Mouse (Mus musculus): ENCODE data around the gene Hnrnph3. TPM values are rescaled to one million over a fixed set of nuclear protein-coding genes. Genes with fewer than 3 reads are reported as not detected.

Hnrnph3 gene
- polyA plus RNA-seq, 1 experiment from 2014 or later = 95.6 TPM

- Histone ChIP-seq H3K36me3 (ENCODE audit: control insufficient read depth, insufficient read depth, low read length) (peaks cover 23% of the 10 kb centered on the region), H3K4me2 (ENCODE audit: low read depth, low read length) (no peak overlapping the region), H3K9me3 (ENCODE audit: control insufficient read depth, low read length) (no peaks in the 10 kb centered on the region), H3K4me1 (ENCODE audit: control insufficient read depth, insufficient read depth, low read length) (peaks cover 10% of the 10 kb centered on the region; the same call in 1 of the 2 replicates), H3K27me3 (ENCODE audit: control insufficient read depth, insufficient read depth, low read length) (no peaks in the 10 kb centered on the region), H3K9ac (replicated peaks; ENCODE audit: low read depth, low read length) (no peak overlapping the region), H3K27ac (ENCODE audit: low read depth, low read length) (no peak overlapping the region), H3K4me3 (ENCODE audit: low read depth, low read length) (no peak overlapping the region)
- 94% methylated on average over 11 of the region's 11 CpGs for WGBS
- ATAC-seq (ENCODE audit: low read depth) = no peak
Measured at GRCm38 (mm10) chr10:62984072-62984471, 39.9 kb downstream of the Hnrnph3 start.

GRCm38 (mm10) chr10:62980039-62980954, 43.7 kb downstream of the Hnrnph3 start, which contains the start of gene Rufy2:
Rufy2 (plus strand) TSS chr10:62980223.
- under 1% methylated on average over 73 of the region's 77 CpGs for WGBS
- peak; percentile 94 for ATAC-seq (ENCODE audit: low read depth)
- Histone ChIP-seq H3K27ac (ENCODE audit: low read depth, low read length) (peak within 1 kb of the TSS; percentile 82), H3K4me2 (ENCODE audit: low read depth, low read length) (peak within 1 kb of the TSS; percentile 61), H3K4me3 (ENCODE audit: low read depth, low read length) (peak within 1 kb of the TSS; percentile 77), H3K9me3 (ENCODE audit: control insufficient read depth, low read length) (no peaks in the 10 kb centered on the region), H3K27me3 (ENCODE audit: control insufficient read depth, insufficient read depth, low read length) (no peaks in the 10 kb centered on the region), H3K4me1 (ENCODE audit: control insufficient read depth, insufficient read depth, low read length) (peaks cover 10% of the 10 kb centered on the region; the same call in 1 of the 2 replicates), H3K9ac (replicated peaks; ENCODE audit: low read depth, low read length) (peak within 1 kb of the TSS; percentile 97), H3K36me3 (ENCODE audit: control insufficient read depth, insufficient read depth, low read length) (peaks cover 15% of the 10 kb centered on the region)

GRCm38 (mm10) chr10:62979667-62980038, 44.4 kb downstream of the Hnrnph3 start:
- WGBS = 9% methylated on average over 10 of the region's 10 CpGs
- Histone ChIP-seq H3K4me1 (ENCODE audit: control insufficient read depth, insufficient read depth, low read length) (peaks cover 10% of the 10 kb centered on the region; the same call in 1 of the 2 replicates), H3K27ac (ENCODE audit: low read depth, low read length) (peak overlapping the region; percentile 82; the same call in 1 of the 2 replicates), H3K9me3 (ENCODE audit: control insufficient read depth, low read length) (no peaks in the 10 kb centered on the region), H3K9ac (replicated peaks; ENCODE audit: low read depth, low read length) (peak overlapping the region; percentile 97), H3K4me2 (ENCODE audit: low read depth, low read length) (peak overlapping the region; percentile 55), H3K36me3 (ENCODE audit: control insufficient read depth, insufficient read depth, low read length) (peaks cover 9% of the 10 kb centered on the region), H3K4me3 (ENCODE audit: low read depth, low read length) (peak overlapping the region; percentile 77), H3K27me3 (ENCODE audit: control insufficient read depth, insufficient read depth, low read length) (no peaks in the 10 kb centered on the region)
- no peak; the same call in 1 of the 2 replicates for ATAC-seq (ENCODE audit: low read depth)

DNA sequence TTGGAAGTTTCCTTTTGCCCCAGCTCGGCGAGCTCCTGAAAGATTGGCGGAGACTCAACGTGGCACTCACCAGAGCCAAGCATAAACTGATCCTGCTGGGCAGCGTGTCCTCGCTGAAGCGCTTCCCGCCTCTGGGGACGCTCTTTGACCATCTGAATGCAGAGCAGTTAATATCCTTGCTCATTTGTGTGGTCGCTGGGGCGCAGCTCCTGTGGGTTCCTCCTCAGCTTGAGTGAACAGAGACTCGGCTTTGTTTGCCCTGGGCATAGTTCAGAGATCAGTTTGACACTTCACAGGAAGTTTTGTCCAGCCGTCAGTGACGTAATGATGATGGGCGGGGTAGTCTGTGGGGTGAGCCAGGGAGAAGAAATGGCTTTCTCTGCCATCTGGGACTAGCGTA, 52.2 kb downstream of the Hnrnph3 start:
- H3K4me3 ChIP-seq (ENCODE audit: low read depth, low read length) = no peak overlapping the region
- no peaks in the 10 kb centered on the region for H3K9me3 ChIP-seq (ENCODE audit: control insufficient read depth, low read length)
- no peak for ATAC-seq (ENCODE audit: low read depth)
- H3K27me3 ChIP-seq (ENCODE audit: control insufficient read depth, insufficient read depth, low read length) = no peaks in the 10 kb centered on the region
- no peak overlapping the region for H3K9ac ChIP-seq (replicated peaks; ENCODE audit: low read depth, low read length)
- H3K36me3 ChIP-seq (ENCODE audit: control insufficient read depth, insufficient read depth, low read length) = 0 out of 2 replicates have a peak, but pooled peaks cover 9% of the 10 kb centered on the region
- WGBS = 72% methylated on average over 16 of the region's 16 CpGs
- no peak overlapping the region for H3K27ac ChIP-seq (ENCODE audit: low read depth, low read length)
- H3K4me2 ChIP-seq (ENCODE audit: low read depth, low read length) = no peak overlapping the region
- no peaks in the 10 kb centered on the region for H3K4me1 ChIP-seq (ENCODE audit: control insufficient read depth, insufficient read depth, low read length)

GRCm38 (mm10) chr10:62966291-62966690, 57.7 kb downstream of the Hnrnph3 start:
- Histone ChIP-seq H3K27me3 (ENCODE audit: control insufficient read depth, insufficient read depth, low read length) (no peaks in the 10 kb centered on the region), H3K9ac (replicated peaks; ENCODE audit: low read depth, low read length) (no peak overlapping the region), H3K4me1 (ENCODE audit: control insufficient read depth, insufficient read depth, low read length) (no peaks in the 10 kb centered on the region), H3K4me2 (ENCODE audit: low read depth, low read length) (no peak overlapping the region), H3K9me3 (ENCODE audit: control insufficient read depth, low read length) (no peaks in the 10 kb centered on the region), H3K27ac (ENCODE audit: low read depth, low read length) (no peak overlapping the region), H3K36me3 (ENCODE audit: control insufficient read depth, insufficient read depth, low read length) (peaks cover 23% of the 10 kb centered on the region), H3K4me3 (ENCODE audit: low read depth, low read length) (no peak overlapping the region)
- no peak for ATAC-seq (ENCODE audit: low read depth)
- WGBS = 97% methylated on average over 15 of the region's 15 CpGs

DNA sequence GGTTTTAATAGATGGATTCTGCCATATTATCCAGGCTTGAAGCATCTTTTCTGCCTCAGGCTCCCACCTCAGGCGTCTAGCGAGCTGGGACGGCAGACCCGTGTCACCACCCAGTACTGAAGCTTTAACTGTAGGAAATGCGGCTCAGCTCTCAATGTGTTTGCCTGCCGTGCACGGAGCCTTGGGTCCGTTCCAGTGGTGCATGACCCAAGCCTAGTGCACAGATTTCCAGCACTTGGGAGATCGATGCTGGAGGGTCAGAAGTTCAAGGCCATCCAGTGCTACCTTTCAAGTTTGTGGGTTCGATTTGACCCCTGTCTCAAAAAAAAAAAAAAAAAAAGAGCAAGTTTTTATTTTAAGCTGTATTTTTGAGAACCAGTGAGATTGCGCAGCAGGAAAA, 58.2 kb downstream of the Hnrnph3 start:
- Histone ChIP-seq H3K27me3 (ENCODE audit: control insufficient read depth, insufficient read depth, low read length) (no peaks in the 10 kb centered on the region), H3K4me2 (ENCODE audit: low read depth, low read length) (no peak overlapping the region), H3K4me1 (ENCODE audit: control insufficient read depth, insufficient read depth, low read length) (no peaks in the 10 kb centered on the region), H3K9ac (replicated peaks; ENCODE audit: low read depth, low read length) (no peak overlapping the region), H3K27ac (ENCODE audit: low read depth, low read length) (no peak overlapping the region), H3K36me3 (ENCODE audit: control insufficient read depth, insufficient read depth, low read length) (peaks cover 25% of the 10 kb centered on the region), H3K9me3 (ENCODE audit: control insufficient read depth, low read length) (no peaks in the 10 kb centered on the region), H3K4me3 (ENCODE audit: low read depth, low read length) (no peak overlapping the region)
- ATAC-seq (ENCODE audit: low read depth) = no peak
- WGBS = 94% methylated on average over 11 of the region's 11 CpGs

Other genes with a start within 250 kb of the Hnrnph3 start
- gene Ccar1, start 231.9 kb downstream of the Hnrnph3 start, polyA plus RNA-seq (2014; fragmentation: Nextera tagmentation; extraction: Ambion mirVana) = 110 TPM in 2 replicates
- gene Tet1, start 115.2 kb downstream of the Hnrnph3 start, polyA plus RNA-seq (2014; fragmentation: Nextera tagmentation; extraction: Ambion mirVana) = 47.9 and 52.2 TPM in 2 replicates
- gene Slc25a16, start 103.6 kb downstream of the Hnrnph3 start, polyA plus RNA-seq (2014; fragmentation: Nextera tagmentation; extraction: Ambion mirVana) = 18.3 and 19.3 TPM in 2 replicates
- gene Dna2, start 77.2 kb downstream of the Hnrnph3 start, polyA plus RNA-seq (2014; fragmentation: Nextera tagmentation; extraction: Ambion mirVana) = 4.8 and 5.1 TPM in 2 replicates
- gene Rufy2, start 44.0 kb downstream of the Hnrnph3 start, polyA plus RNA-seq (2014; fragmentation: Nextera tagmentation; extraction: Ambion mirVana) = 63.2 and 73.0 TPM in 2 replicates
- 0.70 and 0.73 TPM in 2 replicates for gene Pbld2, start 98 bp upstream of the Hnrnph3 start, polyA plus RNA-seq (2014; fragmentation: Nextera tagmentation; extraction: Ambion mirVana)
- 0.46 and 0.83 TPM in 2 replicates for gene Pbld1, start 35.9 kb upstream of the Hnrnph3 start, polyA plus RNA-seq (2014; fragmentation: Nextera tagmentation; extraction: Ambion mirVana)
- gene Atoh7, start 75.4 kb upstream of the Hnrnph3 start, polyA plus RNA-seq (2014; fragmentation: Nextera tagmentation; extraction: Ambion mirVana) = 2.6 and 2.8 TPM in 2 replicates
- gene Mypn, start 179.7 kb upstream of the Hnrnph3 start, polyA plus RNA-seq (2014; fragmentation: Nextera tagmentation; extraction: Ambion mirVana) = 0.71 and 1.1 TPM in 2 replicates
- gene Herc4, start 219.6 kb upstream of the Hnrnph3 start, polyA plus RNA-seq (2014; fragmentation: Nextera tagmentation; extraction: Ambion mirVana) = 29.5 and 33.2 TPM in 2 replicates

Measured in neural tube, embryonic 14.5 days (tissue).